In the genomic region with DNA sequence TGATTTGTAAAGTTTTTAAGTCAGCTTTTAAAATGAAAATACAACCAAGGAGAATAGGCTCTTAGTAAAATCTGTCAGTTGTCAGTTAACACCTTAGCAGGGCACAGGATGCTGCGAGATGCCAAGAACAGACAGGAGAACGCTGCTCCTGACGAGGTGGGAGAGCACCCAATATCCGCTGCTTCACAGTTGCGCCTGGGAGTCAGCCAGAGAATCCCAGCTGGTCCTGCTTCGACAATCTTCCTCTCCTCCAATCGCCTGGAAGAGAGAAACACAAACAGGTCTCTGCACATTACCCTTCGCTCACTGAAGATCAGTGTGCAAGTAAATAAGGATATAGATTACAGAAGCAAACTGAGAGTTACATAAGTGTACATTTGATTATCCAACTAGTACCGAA, we compare ENCODE assay signal across 13 mouse cellular contexts.
DNase-seq lines count a peak whose midpoint lies in the region; ATAC-seq and TF ChIP-seq lines count a peak whose summit lies in the region.
"Had no signal": no experiment of that assay in that cellular context is flagged by ENCODE, and none has a peak within 500 bp of the region (broad histone marks: within the 10 kb centered on the region; RNA-seq: fewer than 3 reads in every experiment).

No protein-coding gene starts in this region.

- TF ChIP-seq CTCF in lung, embryonic 14.5 days (IDR thresholded peaks at IDR 0.05; ENCODE audit: low read depth) = no peak
- no peak for TF ChIP-seq CTCF in liver, postnatal 0 days (IDR thresholded peaks at IDR 0.05; ENCODE audit: low read depth)

- DNase-seq in lung, embryonic 14.5 days = peak; percentile 47
- DNase-seq in lung, adult 18-20 months = no peak
- DNase-seq in layer of hippocampus, adult 11-12 months (ENCODE audit: low spot score) = peak; percentile 30
- peak; percentile 17 to 21 for DNase-seq in left cerebral cortex, postnatal 14 days (ENCODE audit: low spot score in 2 of 2)
- no peak for DNase-seq in heart, adult 8-10 months (ENCODE audit: low spot score)
- DNase-seq in urinary bladder, postnatal 14 days (ENCODE audit: low spot score) = no peak
- no peak for DNase-seq in liver, postnatal 0 days
- no peak for DNase-seq in heart, embryonic 10.5 days (ENCODE audit: low spot score)
- DNase-seq: kidney, adult 18-20 months had no signal

- H3K4me1 ChIP-seq in lung, embryonic 14.5 days (ENCODE audit: insufficient read depth) = no peaks in the 10 kb centered on the region
- no peaks in the 10 kb centered on the region for H3K4me1 ChIP-seq in liver, postnatal 0 days (ENCODE audit: insufficient read depth)
- no peaks in the 10 kb centered on the region for H3K4me1 ChIP-seq in heart, embryonic 10.5 days
- H3K4me1 ChIP-seq: heart, embryonic 15.5 days; limb, embryonic 15.5 days; neural tube, embryonic 13.5 days had no signal

- H3K9me3 ChIP-seq in lung, embryonic 14.5 days (ENCODE audit: low read depth, low read length) = no peaks in the 10 kb centered on the region
- no peaks in the 10 kb centered on the region for H3K9me3 ChIP-seq in liver, postnatal 0 days (ENCODE audit: low read length)
- no peaks in the 10 kb centered on the region for H3K9me3 ChIP-seq in heart, embryonic 10.5 days
- H3K9me3 ChIP-seq: heart, embryonic 15.5 days; limb, embryonic 15.5 days; neural tube, embryonic 13.5 days had no signal

- no peak overlapping the region for H3K9ac ChIP-seq in lung, embryonic 14.5 days
- no peak overlapping the region for H3K9ac ChIP-seq in liver, postnatal 0 days (replicated peaks)
- H3K9ac ChIP-seq: heart, embryonic 15.5 days; limb, embryonic 15.5 days; neural tube, embryonic 13.5 days had no signal

- WGBS in lung, embryonic 14.5 days = 37% methylated on average over 9 of the region's 9 CpGs
- WGBS in liver, postnatal 0 days (ENCODE audit: insufficient replicate concordance) = 60% methylated on average over 9 of the region's 9 CpGs
- 59% methylated on average over 9 of the region's 9 CpGs for WGBS in heart, embryonic 10.5 days

- H3K27ac ChIP-seq in lung, embryonic 14.5 days (ENCODE audit: low read depth) = no peak overlapping the region
- H3K27ac ChIP-seq in liver, postnatal 0 days (ENCODE audit: low read depth) = no peak overlapping the region
- H3K27ac ChIP-seq in heart, embryonic 10.5 days = no peak overlapping the region
- H3K27ac ChIP-seq: heart, embryonic 15.5 days; limb, embryonic 15.5 days; neural tube, embryonic 13.5 days had no signal

- no peak overlapping the region for H3K4me2 ChIP-seq in lung, embryonic 14.5 days
- H3K4me2 ChIP-seq in liver, postnatal 0 days (ENCODE audit: low read depth, low read length) = no peak overlapping the region
- H3K4me2 ChIP-seq: heart, embryonic 15.5 days; limb, embryonic 15.5 days; neural tube, embryonic 13.5 days had no signal

- intact Hi-C loops in left cerebral cortex, postnatal 14 days (cut with DNase I) = no loop called here

- no peaks in the 10 kb centered on the region for H3K36me3 ChIP-seq in lung, embryonic 14.5 days (ENCODE audit: insufficient read depth)
- H3K36me3 ChIP-seq in liver, postnatal 0 days (replicated peaks; ENCODE audit: insufficient read depth, low read length) = no peaks in the 10 kb centered on the region
- no peaks in the 10 kb centered on the region for H3K36me3 ChIP-seq in heart, embryonic 10.5 days
- H3K36me3 ChIP-seq: heart, embryonic 15.5 days; limb, embryonic 15.5 days; neural tube, embryonic 13.5 days had no signal

- ATAC-seq in lung, embryonic 14.5 days (ENCODE audit: insufficient read depth) = no peak
- ATAC-seq in liver, postnatal 0 days = no peak

- H3K27me3 ChIP-seq in lung, embryonic 14.5 days (ENCODE audit: insufficient read depth, low read length) = no peaks in the 10 kb centered on the region
- no peaks in the 10 kb centered on the region for H3K27me3 ChIP-seq in liver, postnatal 0 days (ENCODE audit: insufficient read depth, low read length)
- H3K27me3 ChIP-seq in heart, embryonic 10.5 days (ENCODE audit: insufficient read depth, poor library complexity, severe bottlenecking) = no peaks in the 10 kb centered on the region
- H3K27me3 ChIP-seq: CH12.LX; heart, embryonic 15.5 days; limb, embryonic 15.5 days; neural tube, embryonic 13.5 days had no signal

- H3K4me3 ChIP-seq in lung, embryonic 14.5 days (ENCODE audit: low read depth, low read length) = no peak overlapping the region
- H3K4me3 ChIP-seq in liver, postnatal 0 days (ENCODE audit: low read depth, low read length) = no peak overlapping the region
- no peak overlapping the region for H3K4me3 ChIP-seq in heart, embryonic 10.5 days
- H3K4me3 ChIP-seq: heart, embryonic 15.5 days; limb, embryonic 15.5 days; neural tube, embryonic 13.5 days had no signal

- no peak for TF ChIP-seq EP300 in liver, postnatal 0 days (IDR thresholded peaks at IDR 0.05; ENCODE audit: low read depth)

Comparison
In these comparisons a context has a peak if more than half of its experiments do, and no peak if none do; other contexts are left out.
1. DNase-seq: peak in lung, embryonic 14.5 days (single experiment), layer of hippocampus, adult 11-12 months (single experiment) and left cerebral cortex, postnatal 14 days (2 of 2); none in lung, adult 18-20 months (0 of 2), heart, adult 8-10 months (single experiment), urinary bladder, postnatal 14 days (single experiment), liver, postnatal 0 days (single experiment) and heart, embryonic 10.5 days (single experiment).